ENCODE assay signal across 13 mouse cellular contexts in genomic region chr11:55373838-55374237, GRCm38 (mm10). TPM values are rescaled to one million over a fixed set of nuclear protein-coding genes. Genes with fewer than 3 reads are reported as not detected.
A peak's percentile ranks its signal among the peaks of the same experiment; 100 is the strongest.
DNase-seq lines count a peak whose midpoint lies in the region; ATAC-seq and TF ChIP-seq lines count a peak whose summit lies in the region.
"Had no signal": no experiment of that assay in that cellular context is flagged by ENCODE, and none has a peak within 500 bp of the region (broad histone marks: within the 10 kb centered on the region; RNA-seq: fewer than 3 reads in every experiment).

No protein-coding gene starts in this region.

- H3K27me3 ChIP-seq in heart, adult 2 months (ENCODE audit: control insufficient read depth, insufficient read depth, low read length) = no peaks in the 10 kb centered on the region
- no peaks in the 10 kb centered on the region for H3K27me3 ChIP-seq in thymus, adult 2 months (ENCODE audit: control insufficient read depth, insufficient read depth, low read length)
- no peaks in the 10 kb centered on the region for H3K27me3 ChIP-seq in forebrain, embryonic 11.5 days (ENCODE audit: control insufficient read depth, insufficient read depth, low read length)
- H3K27me3 ChIP-seq: kidney, embryonic 15.5 days had no signal

- intact Hi-C loops in heart, adult 2 months (cut with DNase I) = no loop called here

- WGBS in heart, adult 2 months = 63% methylated on average over 6 of the region's 6 CpGs
- WGBS in thymus, adult 2 months = 64% methylated on average over 6 of the region's 6 CpGs
- 57% methylated on average over 6 of the region's 6 CpGs for WGBS in forebrain, embryonic 11.5 days

- ATAC-seq in forebrain, embryonic 11.5 days (replicated peaks; ENCODE audit: low FRiP score) = no peak

- no peaks in the 10 kb centered on the region for H3K9me3 ChIP-seq in forebrain, embryonic 11.5 days (ENCODE audit: control insufficient read depth, low read length)
- H3K9me3 ChIP-seq: heart, embryonic 15.5 days; kidney, embryonic 15.5 days; limb, embryonic 12.5 days; midbrain, embryonic 10.5 days had no signal

- TF ChIP-seq EP300 in heart, adult 2 months (IDR thresholded peaks at IDR 0.05; ENCODE audit: insufficient read depth, low read depth, low read length) = no peak

- peak; percentile 67 for TF ChIP-seq CTCF in heart, adult 2 months (IDR thresholded peaks at IDR 0.05)
- TF ChIP-seq CTCF in thymus, adult 2 months (IDR thresholded peaks at IDR 0.05; ENCODE audit: borderline replicate concordance, control insufficient read depth, extremely low read depth, insufficient read depth, low read length, poor library complexity) = no peak

- no peaks in the 10 kb centered on the region for H3K36me3 ChIP-seq in heart, adult 2 months (ENCODE audit: control insufficient read depth, insufficient read depth, low read length)
- no peaks in the 10 kb centered on the region for H3K36me3 ChIP-seq in thymus, adult 2 months (ENCODE audit: control insufficient read depth, insufficient read depth, low read length)
- no peaks in the 10 kb centered on the region for H3K36me3 ChIP-seq in forebrain, embryonic 11.5 days (ENCODE audit: control insufficient read depth, insufficient read depth, low read length)
- H3K36me3 ChIP-seq: heart, embryonic 15.5 days; kidney, embryonic 15.5 days; limb, embryonic 12.5 days; midbrain, embryonic 10.5 days had no signal

- no peak for DNase-seq in heart, adult 2 months
- no peak for DNase-seq in heart, adult 18-20 months
- peak; percentile 26 for DNase-seq in thymus, adult 2 months
- DNase-seq in thymus, postnatal 25 days = no peak
- peak; percentile 58 for DNase-seq in induced T-regulatory cell, adult 2 months (ENCODE audit: low read depth)
- DNase-seq in retina, postnatal 1 day = no peak
- no peak for DNase-seq in forebrain, embryonic 11.5 days (ENCODE audit: low spot score)
- DNase-seq in layer of hippocampus, adult 11-12 months (ENCODE audit: low spot score) = no peak

- TF ChIP-seq POLR2A in heart, adult 2 months (IDR thresholded peaks at IDR 0.05; ENCODE audit: insufficient read depth, low read depth, low read length) = no peak
- no peak for TF ChIP-seq POLR2A in thymus, adult 2 months (IDR thresholded peaks at IDR 0.05; ENCODE audit: control insufficient read depth, extremely low read depth, insufficient read depth, low read length, poor library complexity)

- H3K79me2 ChIP-seq in heart, adult 2 months (replicated peaks; ENCODE audit: control insufficient read depth, insufficient read depth, low read length) = no peaks in the 10 kb centered on the region

- H3K4me1 ChIP-seq in heart, adult 2 months (ENCODE audit: control insufficient read depth, insufficient read depth, low read length) = peaks cover 3% of the 10 kb centered on the region; the same call in 1 of the 2 replicates
- no peaks in the 10 kb centered on the region for H3K4me1 ChIP-seq in thymus, adult 2 months (replicated peaks; ENCODE audit: control insufficient read depth, insufficient read depth, low read length)
- H3K4me1 ChIP-seq in forebrain, embryonic 11.5 days (replicated peaks; ENCODE audit: control insufficient read depth, insufficient read depth, low read length) = no peaks in the 10 kb centered on the region

- no peak overlapping the region for H3K27ac ChIP-seq in heart, adult 2 months
- H3K27ac ChIP-seq in thymus, adult 2 months (ENCODE audit: control insufficient read depth, insufficient read depth, low read length) = no peak overlapping the region
- no peak overlapping the region for H3K27ac ChIP-seq in forebrain, embryonic 11.5 days (ENCODE audit: low read depth, low read length)
- H3K27ac ChIP-seq: heart, embryonic 15.5 days; kidney, embryonic 15.5 days; limb, embryonic 12.5 days; midbrain, embryonic 10.5 days had no signal

- no peak overlapping the region for H3K4me2 ChIP-seq in forebrain, embryonic 11.5 days (ENCODE audit: low read depth, low read length, severe bottlenecking)
- H3K4me2 ChIP-seq: heart, embryonic 15.5 days; kidney, embryonic 15.5 days; limb, embryonic 12.5 days had no signal

- H3K4me3 ChIP-seq in heart, adult 2 months = no peak overlapping the region
- H3K4me3 ChIP-seq in thymus, adult 2 months (ENCODE audit: control insufficient read depth, insufficient read depth, low read length) = no peak overlapping the region
- H3K4me3 ChIP-seq in forebrain, embryonic 11.5 days (ENCODE audit: low read depth, low read length) = no peak overlapping the region
- H3K4me3 ChIP-seq: heart, embryonic 15.5 days; kidney, embryonic 15.5 days; limb, embryonic 12.5 days; midbrain, embryonic 10.5 days had no signal

- no peak overlapping the region for H3K9ac ChIP-seq in heart, adult 2 months (ENCODE audit: low read depth, low read length)
- H3K9ac ChIP-seq in forebrain, embryonic 11.5 days (ENCODE audit: low read length) = no peak overlapping the region
- H3K9ac ChIP-seq: heart, embryonic 15.5 days; kidney, embryonic 15.5 days; limb, embryonic 12.5 days had no signal

RNA-seq across cellular contexts. Expression of gene Fat2, which starts 37.5 kb away (rescaled TPM):
- under 1 TPM; 0.03 to 0.09 TPM for total RNA-seq in heart, adult 2 months (2021)
- polyA plus RNA-seq in heart, adult 2 months (2012; rRNA removed) = 0.09 and 0.14 TPM in 2 replicates
- under 1 TPM; 0.13 to 0.15 TPM for total RNA-seq in heart, adult 18-20 months (2021)
- polyA plus RNA-seq in thymus, adult 2 months (2012; rRNA removed) = 1.9 and 2.2 TPM in 2 replicates
- 0.01 and 0.04 TPM in 2 replicates for polyA plus RNA-seq in forebrain, embryonic 11.5 days (2014; fragmentation: Nextera tagmentation; extraction: Ambion mirVana)
- total RNA-seq: neutrophil, adult 5-6 weeks had no signal

RNA-seq across cellular contexts. Expression of gene Sparc, which starts 49.1 kb away (rescaled TPM):
- 100 to 1,000 TPM; 320 to 420 TPM for total RNA-seq in heart, adult 2 months (2021)
- 666 and 876 TPM in 2 replicates for polyA plus RNA-seq in heart, adult 2 months (2012; rRNA removed)
- total RNA-seq in heart, adult 18-20 months (2021) = 100 to 1,000 TPM; 264 to 308 TPM
- 177 and 230 TPM in 2 replicates for polyA plus RNA-seq in thymus, adult 2 months (2012; rRNA removed)
- polyA plus RNA-seq in forebrain, embryonic 11.5 days (2014; fragmentation: Nextera tagmentation; extraction: Ambion mirVana) = 348 and 407 TPM in 2 replicates

Comparison
In these comparisons a context has a peak if more than half of its experiments do, and no peak if none do; other contexts are left out.
1. DNase-seq: peak in thymus, adult 2 months (single experiment) and induced T-regulatory cell, adult 2 months (single experiment); none in heart, adult 2 months (0 of 2), heart, adult 18-20 months (0 of 2), thymus, postnatal 25 days (single experiment), retina, postnatal 1 day (single experiment), forebrain, embryonic 11.5 days (single experiment) and layer of hippocampus, adult 11-12 months (single experiment).